Mouse (Mus musculus): ENCODE data around the gene Slc25a21.
"Not testable (repeated sequence)": the region's sequence is repeated elsewhere in the genome, so short reads cannot be mapped to it uniquely, and the experiment has no call there.

DNA sequence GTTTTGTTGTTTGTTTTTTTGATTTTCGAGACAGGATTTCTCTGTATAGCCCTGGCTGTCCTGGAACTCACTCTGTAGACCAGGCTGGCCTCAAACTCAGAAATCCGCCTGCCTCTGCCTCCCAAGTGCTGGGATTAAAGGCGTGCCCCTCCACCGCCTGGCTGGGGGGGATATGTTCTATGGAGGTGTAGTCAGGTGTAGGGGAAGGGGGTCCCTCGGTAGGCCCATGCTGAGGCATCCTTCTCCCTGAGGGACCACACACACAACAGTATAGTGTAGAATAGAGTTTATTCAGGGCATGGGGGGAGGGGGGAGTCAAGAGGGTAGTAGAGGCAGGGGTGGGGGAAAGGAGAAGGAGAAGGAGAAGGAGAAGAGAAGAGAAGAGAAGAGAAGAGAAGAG, 15.2 kb upstream of the Slc25a21 start:
- TF ChIP-seq POLR2A (IDR thresholded peaks at IDR 0.05; ENCODE audit: extremely low read depth, insufficient read depth, low read length); CTCF (IDR thresholded peaks at IDR 0.05; ENCODE audit: low read depth, low read length): not testable (repeated sequence)
